Mouse (Mus musculus): ENCODE measurements around the gene Rnls. TPM values are rescaled to one million over a fixed set of nuclear protein-coding genes. Genes with fewer than 3 reads are reported as not detected.

Gene Rnls
- polyA plus RNA-seq, 1 experiment = 2.2 TPM

- Histone ChIP-seq H3K4me1 (ENCODE audit: control insufficient read depth, insufficient read depth, low read length) (no peaks in the 10 kb centered on the region), H3K27me3 (replicated peaks; ENCODE audit: control insufficient read depth, insufficient read depth, low read length) (no peaks in the 10 kb centered on the region), H3K4me3 (ENCODE audit: insufficient read depth, low read depth, low read length) (no peak overlapping the region), H3K36me3 (ENCODE audit: control insufficient read depth, insufficient read depth, low read length) (no peaks in the 10 kb centered on the region), H3K27ac (ENCODE audit: insufficient read depth, low read depth, low read length) (no peak overlapping the region)
- no peak for DNase-seq
- TF ChIP-seq CTCF (conservative IDR thresholded peaks at IDR 0.05; ENCODE audit: insufficient read depth, insufficient read length, low read depth, low read length) (no peak), POLR2A (IDR thresholded peaks at IDR 0.05; ENCODE audit: low read depth, low read length) (no peak)
- WGBS = 81% methylated on average over 3 of the region's 3 CpGs
These were observed 159.2 kb downstream of the Rnls start for GRCm38 (mm10) chr19:33232902-33233301.

- no peak overlapping the region for H3K27ac ChIP-seq (ENCODE audit: insufficient read depth, low read depth, low read length)
- DNase-seq = no peak
- H3K27me3 ChIP-seq (replicated peaks; ENCODE audit: control insufficient read depth, insufficient read depth, low read length) = no peaks in the 10 kb centered on the region
- H3K4me1 ChIP-seq (ENCODE audit: control insufficient read depth, insufficient read depth, low read length) = no peaks in the 10 kb centered on the region
- no peaks in the 10 kb centered on the region for H3K36me3 ChIP-seq (ENCODE audit: control insufficient read depth, insufficient read depth, low read length)
- no peak overlapping the region for H3K4me3 ChIP-seq (ENCODE audit: insufficient read depth, low read depth, low read length)
- no peak for TF ChIP-seq POLR2A (IDR thresholded peaks at IDR 0.05; ENCODE audit: low read depth, low read length)
- TF ChIP-seq CTCF (conservative IDR thresholded peaks at IDR 0.05; ENCODE audit: insufficient read depth, insufficient read length, low read depth, low read length) = no peak
- 60% methylated on average over 6 of the region's 6 CpGs for WGBS
These were observed 160.8 kb downstream of the Rnls start for GRCm38 (mm10) chr19:33231303-33231702.

GRCm38 (mm10) chr19:33227004-33227403 lies 165.1 kb downstream of the Rnls start:
- under 1% methylated on average over 3 of the region's 3 CpGs for WGBS
- peak; percentile 69 for TF ChIP-seq CTCF (conservative IDR thresholded peaks at IDR 0.05; ENCODE audit: insufficient read depth, insufficient read length, low read depth, low read length)
- no peak for TF ChIP-seq POLR2A (IDR thresholded peaks at IDR 0.05; ENCODE audit: low read depth, low read length)
- H3K27ac ChIP-seq (ENCODE audit: insufficient read depth, low read depth, low read length) = no peak overlapping the region
- H3K27me3 ChIP-seq (replicated peaks; ENCODE audit: control insufficient read depth, insufficient read depth, low read length) = no peaks in the 10 kb centered on the region
- peak; percentile 85 for DNase-seq
- H3K4me1 ChIP-seq (ENCODE audit: control insufficient read depth, insufficient read depth, low read length) = peaks cover 9% of the 10 kb centered on the region
- no peaks in the 10 kb centered on the region for H3K36me3 ChIP-seq (ENCODE audit: control insufficient read depth, insufficient read depth, low read length)
- H3K4me3 ChIP-seq (ENCODE audit: insufficient read depth, low read depth, low read length) = no peak overlapping the region

GRCm38 (mm10) chr19:33225858-33226705 lies 166.0 kb downstream of the Rnls start:
- Histone ChIP-seq H3K36me3 (ENCODE audit: control insufficient read depth, insufficient read depth, low read length) (no peaks in the 10 kb centered on the region), H3K27ac (ENCODE audit: insufficient read depth, low read depth, low read length) (no peak overlapping the region), H3K27me3 (replicated peaks; ENCODE audit: control insufficient read depth, insufficient read depth, low read length) (no peaks in the 10 kb centered on the region), H3K4me1 (ENCODE audit: control insufficient read depth, insufficient read depth, low read length) (peaks cover 9% of the 10 kb centered on the region), H3K4me3 (ENCODE audit: insufficient read depth, low read depth, low read length) (no peak overlapping the region)
- no peak for TF ChIP-seq POLR2A (IDR thresholded peaks at IDR 0.05; ENCODE audit: low read depth, low read length)
- TF ChIP-seq CTCF (conservative IDR thresholded peaks at IDR 0.05; ENCODE audit: insufficient read depth, insufficient read length, low read depth, low read length) = no peak
- 74% methylated on average over 5 of the region's 5 CpGs for WGBS
- DNase-seq = peak; percentile 23

- H3K27me3 ChIP-seq (replicated peaks; ENCODE audit: control insufficient read depth, insufficient read depth, low read length) = no peaks in the 10 kb centered on the region
- DNase-seq = no peak
- peaks cover 9% of the 10 kb centered on the region for H3K4me1 ChIP-seq (ENCODE audit: control insufficient read depth, insufficient read depth, low read length)
- WGBS = 80% methylated on average over 9 of the region's 9 CpGs
- no peaks in the 10 kb centered on the region for H3K36me3 ChIP-seq (ENCODE audit: control insufficient read depth, insufficient read depth, low read length)
- H3K4me3 ChIP-seq (ENCODE audit: insufficient read depth, low read depth, low read length) = no peak overlapping the region
- no peak for TF ChIP-seq CTCF (conservative IDR thresholded peaks at IDR 0.05; ENCODE audit: insufficient read depth, insufficient read length, low read depth, low read length)
- TF ChIP-seq POLR2A (IDR thresholded peaks at IDR 0.05; ENCODE audit: low read depth, low read length) = no peak
- H3K27ac ChIP-seq (ENCODE audit: insufficient read depth, low read depth, low read length) = no peak overlapping the region
These were observed 167.1 kb downstream of the Rnls start for GRCm38 (mm10) chr19:33225002-33225376.

- Histone ChIP-seq H3K4me3 (ENCODE audit: insufficient read depth, low read depth, low read length) (no peak overlapping the region), H3K4me1 (ENCODE audit: control insufficient read depth, insufficient read depth, low read length) (peaks cover 9% of the 10 kb centered on the region), H3K27ac (ENCODE audit: insufficient read depth, low read depth, low read length) (0 out of 2 replicates have a peak overlapping the region, but pooled peaks have one; percentile 0), H3K36me3 (ENCODE audit: control insufficient read depth, insufficient read depth, low read length) (no peaks in the 10 kb centered on the region), H3K27me3 (replicated peaks; ENCODE audit: control insufficient read depth, insufficient read depth, low read length) (no peaks in the 10 kb centered on the region)
- 50% methylated on average over 8 of the region's 8 CpGs for WGBS
- DNase-seq = peak; percentile 79
- TF ChIP-seq CTCF (conservative IDR thresholded peaks at IDR 0.05; ENCODE audit: insufficient read depth, insufficient read length, low read depth, low read length) (no peak), POLR2A (IDR thresholded peaks at IDR 0.05; ENCODE audit: low read depth, low read length) (no peak)
These were observed 167.7 kb downstream of the Rnls start for GRCm38 (mm10) chr19:33224181-33225001.

- Histone ChIP-seq H3K4me1 (ENCODE audit: control insufficient read depth, insufficient read depth, low read length) (peaks cover 9% of the 10 kb centered on the region), H3K36me3 (ENCODE audit: control insufficient read depth, insufficient read depth, low read length) (no peaks in the 10 kb centered on the region), H3K4me3 (ENCODE audit: insufficient read depth, low read depth, low read length) (no peak overlapping the region), H3K27ac (ENCODE audit: insufficient read depth, low read depth, low read length) (peak overlapping the region; percentile 72), H3K27me3 (replicated peaks; ENCODE audit: control insufficient read depth, insufficient read depth, low read length) (no peaks in the 10 kb centered on the region)
- 19% methylated on average over 5 of the region's 5 CpGs for WGBS
- TF ChIP-seq CTCF (conservative IDR thresholded peaks at IDR 0.05; ENCODE audit: insufficient read depth, insufficient read length, low read depth, low read length) (no peak), POLR2A (IDR thresholded peaks at IDR 0.05; ENCODE audit: low read depth, low read length) (no peak)
- no peak for DNase-seq
These were observed 168.3 kb downstream of the Rnls start for GRCm38 (mm10) chr19:33223766-33224165.

All from kidney, adult 2 months (tissue).